Mouse (Mus musculus): ENCODE results near the gene Spryd7.
"Not testable (repeated sequence)": the region's sequence is repeated elsewhere in the genome, so short reads cannot be mapped to it uniquely, and the experiment has no call there.

Spryd7 gene

DNA sequence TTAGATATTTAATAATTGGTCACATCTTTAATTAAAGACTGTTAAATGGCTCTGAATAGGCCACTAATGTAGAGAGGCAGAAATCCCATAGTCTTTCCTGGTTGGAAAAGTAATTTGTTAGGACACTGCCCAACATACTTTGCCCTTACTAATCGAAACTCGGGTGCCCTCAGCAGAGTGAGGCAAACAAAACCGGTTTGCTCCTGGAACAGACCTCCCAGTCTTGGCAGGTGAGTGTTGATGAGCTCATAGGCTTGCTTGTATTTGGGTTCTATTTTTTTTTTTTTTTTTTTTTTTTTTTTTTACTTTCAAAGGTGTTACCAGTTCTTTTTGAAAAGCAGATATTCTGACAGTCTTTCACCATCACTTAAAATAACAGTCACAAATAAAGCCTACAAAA lies 3.2 kb upstream of the Spryd7 start:
- H3K4me3 ChIP-seq (replicated peaks; ENCODE audit: low read length): no peak overlapping the region
- TF ChIP-seq CTCF (conservative IDR thresholded peaks at IDR 0.05; ENCODE audit: low read length) (no peak), POU5F1 (IDR thresholded peaks at IDR 0.05; ENCODE audit: borderline replicate concordance, low read length) (no peak), NANOG (IDR thresholded peaks at IDR 0.05; ENCODE audit: borderline replicate concordance, low read length) (no peak)
- H3K4me1 ChIP-seq (replicated peaks; ENCODE audit: low read depth, low read length): peaks cover 18% of the 10 kb centered on the region
- H3K36me3 ChIP-seq (ENCODE audit: insufficient read depth, low read length): no peaks in the 10 kb centered on the region
- peaks cover 15% of the 10 kb centered on the region for H3K27me3 ChIP-seq (ENCODE audit: insufficient read depth, low read length)
- peaks cover 5% of the 10 kb centered on the region; the same call in 1 of the 2 replicates for H3K9me3 ChIP-seq (ENCODE audit: low read length)

DNA sequence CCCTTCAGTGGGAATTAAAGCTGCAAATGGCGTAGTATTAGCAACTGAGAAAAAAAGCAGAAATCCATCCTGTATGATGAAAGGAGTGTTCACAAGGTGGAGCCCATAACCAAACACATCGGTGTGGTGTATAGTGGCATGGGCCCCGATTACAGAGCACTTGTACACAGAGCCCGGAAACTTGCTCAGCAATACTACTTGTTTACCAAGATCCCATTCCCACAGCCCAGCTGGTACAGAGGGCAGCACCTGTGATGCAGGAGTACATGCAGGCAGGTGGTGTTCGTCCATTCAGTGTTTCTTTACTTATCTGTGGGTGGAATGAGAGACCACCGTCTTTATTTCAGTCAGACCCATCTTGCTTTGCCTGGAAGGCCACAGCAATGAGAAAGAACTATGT lies 2.2 kb upstream of the Spryd7 start:
- TF ChIP-seq NANOG (IDR thresholded peaks at IDR 0.05; ENCODE audit: borderline replicate concordance, low read length): no peak
- Histone ChIP-seq H3K4me3 (replicated peaks; ENCODE audit: low read length) (no peak overlapping the region), H3K36me3 (ENCODE audit: insufficient read depth, low read length) (no peaks in the 10 kb centered on the region), H3K27me3 (ENCODE audit: insufficient read depth, low read length) (peaks cover 15% of the 10 kb centered on the region), H3K4me1 (replicated peaks; ENCODE audit: low read depth, low read length) (peaks cover 18% of the 10 kb centered on the region), H3K9me3 (ENCODE audit: low read length) (peaks cover 5% of the 10 kb centered on the region; the same call in 1 of the 2 replicates)

DNA sequence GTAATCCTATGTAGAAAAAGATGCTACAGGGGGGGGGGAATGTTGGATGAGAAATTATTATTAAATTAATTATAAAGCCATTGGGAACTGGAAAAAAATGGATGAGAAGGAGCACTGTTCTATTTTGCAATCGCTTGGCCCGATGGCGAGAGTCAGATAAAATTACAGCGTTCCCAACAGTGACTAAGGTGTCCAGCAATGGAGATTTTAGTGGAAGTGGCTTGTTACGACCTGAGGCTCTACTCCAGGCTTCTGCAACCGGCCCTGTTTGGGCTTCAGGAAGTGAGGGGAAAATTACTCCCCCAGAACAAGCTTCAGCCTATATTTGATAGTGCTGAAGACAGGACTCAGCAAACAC lies 776 bp downstream of the Spryd7 start:
- TF ChIP-seq NANOG (IDR thresholded peaks at IDR 0.05; ENCODE audit: borderline replicate concordance, low read length): no peak
- TF ChIP-seq CTCF (conservative IDR thresholded peaks at IDR 0.05; ENCODE audit: low read length): no peak
- TF ChIP-seq POU5F1 (IDR thresholded peaks at IDR 0.05; ENCODE audit: borderline replicate concordance, low read length): no peak
- Histone ChIP-seq H3K4me3 (replicated peaks; ENCODE audit: low read length) (peak overlapping the region; percentile 92), H3K9me3 (ENCODE audit: low read length) (no peaks in the 10 kb centered on the region), H3K27me3 (ENCODE audit: insufficient read depth, low read length) (peaks cover 15% of the 10 kb centered on the region), H3K36me3 (ENCODE audit: insufficient read depth, low read length) (no peaks in the 10 kb centered on the region), H3K4me1 (replicated peaks; ENCODE audit: low read depth, low read length) (peaks cover 18% of the 10 kb centered on the region)

DNA sequence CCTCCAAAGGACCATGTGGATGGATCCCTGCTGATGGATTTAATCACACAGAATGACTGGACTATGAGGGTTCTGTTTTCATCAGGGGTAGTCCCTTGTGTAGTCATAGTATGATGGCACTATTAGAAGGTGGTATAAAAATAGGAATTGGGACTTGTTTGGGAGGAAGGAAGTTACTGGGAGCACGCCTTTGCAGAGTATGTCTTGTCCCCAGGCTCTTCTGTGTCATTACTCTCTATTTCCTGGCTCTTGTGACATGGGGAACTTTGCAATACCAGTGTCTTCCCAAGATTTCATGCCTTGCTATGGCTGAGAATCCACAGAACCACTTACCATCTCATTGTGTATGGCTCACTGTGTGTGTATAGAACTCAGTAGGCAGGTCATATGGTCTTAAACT lies 8.1 kb downstream of the Spryd7 start:
- Histone ChIP-seq H3K4me3 (replicated peaks; ENCODE audit: low read length) (no peak overlapping the region), H3K36me3 (ENCODE audit: insufficient read depth, low read length) (0 out of 2 replicates have a peak, but pooled peaks cover 11% of the 10 kb centered on the region), H3K27me3 (ENCODE audit: insufficient read depth, low read length) (no peaks in the 10 kb centered on the region), H3K4me1 (replicated peaks; ENCODE audit: low read depth, low read length) (no peaks in the 10 kb centered on the region), H3K9me3 (ENCODE audit: low read length) (no peaks in the 10 kb centered on the region)
- no peak for TF ChIP-seq POU5F1 (IDR thresholded peaks at IDR 0.05; ENCODE audit: borderline replicate concordance, low read length)
- TF ChIP-seq CTCF (conservative IDR thresholded peaks at IDR 0.05; ENCODE audit: low read length): no peak
- TF ChIP-seq NANOG (IDR thresholded peaks at IDR 0.05; ENCODE audit: borderline replicate concordance, low read length): no peak

DNA sequence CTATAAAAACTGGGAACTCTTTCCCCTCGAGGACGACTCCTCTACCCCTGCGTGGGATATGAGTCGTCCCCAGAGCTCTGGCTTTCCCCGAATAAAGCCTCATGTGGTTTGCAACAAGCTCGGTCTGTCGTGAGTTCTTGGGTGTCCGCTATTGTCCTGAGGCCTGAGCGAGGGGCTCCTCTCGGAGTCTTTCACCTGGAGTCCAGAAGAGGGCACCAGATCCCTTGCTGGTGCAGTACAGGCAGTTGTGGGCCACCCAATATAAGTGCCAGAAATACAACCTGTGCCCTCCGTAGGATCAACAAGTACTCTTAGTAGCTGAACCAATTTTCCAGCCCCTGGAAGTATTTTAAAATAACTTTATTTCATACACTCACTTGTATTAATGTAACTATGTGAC lies 18.9 kb downstream of the Spryd7 start:
- peaks cover 10% of the 10 kb centered on the region; the same call in 1 of the 2 replicates for H3K36me3 ChIP-seq (ENCODE audit: insufficient read depth, low read length)
- H3K9me3 ChIP-seq (ENCODE audit: low read length); H3K27me3 ChIP-seq (ENCODE audit: insufficient read depth, low read length); H3K4me1 ChIP-seq (replicated peaks; ENCODE audit: low read depth, low read length); H3K4me3 ChIP-seq (replicated peaks; ENCODE audit: low read length): not testable (repeated sequence)

DNA sequence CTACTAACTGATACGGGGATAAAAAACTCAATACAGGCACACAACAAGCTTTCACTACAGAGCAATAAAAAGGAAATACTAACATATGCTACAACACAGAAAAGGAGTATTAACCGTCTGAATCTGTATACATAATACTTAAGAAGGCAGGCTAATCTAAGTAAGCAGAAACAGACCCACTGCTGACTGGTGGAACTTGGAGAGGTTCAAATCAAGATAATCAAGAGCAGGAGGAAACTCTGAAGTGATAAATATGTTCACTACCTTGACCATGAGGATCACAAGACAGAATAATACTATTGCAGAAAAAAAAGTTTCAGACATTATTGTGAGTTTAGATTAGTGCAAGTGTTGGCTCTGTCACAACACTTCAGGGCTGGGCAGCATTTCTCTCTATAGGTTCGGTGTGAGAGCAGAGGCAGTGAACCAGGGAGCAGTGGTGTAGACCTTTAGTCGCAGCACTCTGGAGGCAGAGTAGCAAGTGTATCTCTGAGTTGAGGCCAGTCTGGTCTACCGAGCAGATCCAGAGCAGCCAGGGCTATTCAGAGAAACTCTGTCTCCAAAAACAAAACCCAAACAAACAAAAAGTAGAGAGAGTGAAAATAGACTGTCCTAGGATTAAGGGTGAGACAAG lies 19.9 kb downstream of the Spryd7 start:
- Histone ChIP-seq H3K4me1 (replicated peaks; ENCODE audit: low read depth, low read length) (no peaks in the 10 kb centered on the region), H3K36me3 (ENCODE audit: insufficient read depth, low read length) (peaks cover 10% of the 10 kb centered on the region; the same call in 1 of the 2 replicates), H3K4me3 (replicated peaks; ENCODE audit: low read length) (no peak overlapping the region), H3K9me3 (ENCODE audit: low read length) (no peaks in the 10 kb centered on the region), H3K27me3 (ENCODE audit: insufficient read depth, low read length) (no peaks in the 10 kb centered on the region)
- TF ChIP-seq CTCF (conservative IDR thresholded peaks at IDR 0.05; ENCODE audit: low read length) (no peak), NANOG (IDR thresholded peaks at IDR 0.05; ENCODE audit: borderline replicate concordance, low read length) (no peak), POU5F1 (IDR thresholded peaks at IDR 0.05; ENCODE audit: borderline replicate concordance, low read length) (no peak)

DNA sequence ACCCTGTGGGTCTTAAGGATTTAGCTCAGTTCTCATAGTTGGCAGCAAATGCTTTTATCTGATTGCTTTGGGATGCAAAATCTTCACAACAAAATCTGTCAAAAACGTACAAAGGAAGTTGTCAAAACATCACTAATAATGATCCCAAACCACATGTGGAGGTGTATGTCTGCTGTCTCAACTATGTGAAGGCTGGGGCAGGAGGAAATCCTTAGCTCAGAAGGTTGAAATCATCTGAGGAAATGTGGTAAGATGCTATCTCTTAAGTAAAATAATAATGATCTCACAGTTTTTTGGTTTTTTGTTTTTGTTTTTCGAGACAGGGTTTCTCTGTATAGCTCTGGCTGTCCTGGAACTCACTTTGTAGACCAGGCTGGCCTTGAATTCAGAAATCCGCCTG lies 20.9 kb downstream of the Spryd7 start:
- H3K27me3 ChIP-seq (ENCODE audit: insufficient read depth, low read length): no peaks in the 10 kb centered on the region
- H3K4me3 ChIP-seq (replicated peaks; ENCODE audit: low read length): no peak overlapping the region
- no peaks in the 10 kb centered on the region for H3K9me3 ChIP-seq (ENCODE audit: low read length)
- H3K4me1 ChIP-seq (replicated peaks; ENCODE audit: low read depth, low read length): no peaks in the 10 kb centered on the region
- H3K36me3 ChIP-seq (ENCODE audit: insufficient read depth, low read length): peaks cover 10% of the 10 kb centered on the region; the same call in 1 of the 2 replicates
- TF ChIP-seq POU5F1 (IDR thresholded peaks at IDR 0.05; ENCODE audit: borderline replicate concordance, low read length) (no peak), NANOG (IDR thresholded peaks at IDR 0.05; ENCODE audit: borderline replicate concordance, low read length) (no peak), CTCF (conservative IDR thresholded peaks at IDR 0.05; ENCODE audit: low read length) (no peak)

DNA sequence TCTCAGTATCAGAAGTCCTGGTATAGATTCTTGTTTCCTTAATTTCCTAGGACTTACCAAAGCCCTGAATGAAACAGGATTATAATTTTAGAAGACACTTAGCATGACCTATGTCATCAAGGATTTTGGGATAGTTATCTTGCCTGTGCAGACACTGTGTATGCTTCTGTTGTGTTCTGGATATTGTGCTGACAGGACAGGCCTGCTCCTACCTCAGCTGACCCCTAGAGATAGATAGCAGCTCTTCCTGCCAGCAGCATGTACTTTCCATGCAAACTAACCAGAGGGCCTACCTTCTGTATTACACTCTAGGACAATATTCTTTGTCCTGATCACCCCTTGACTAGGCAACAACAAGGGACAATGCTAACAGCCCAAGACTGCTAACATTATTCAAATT lies 25.7 kb downstream of the Spryd7 start:
- peaks cover 10% of the 10 kb centered on the region; the same call in 1 of the 2 replicates for H3K36me3 ChIP-seq (ENCODE audit: insufficient read depth, low read length)
- TF ChIP-seq POU5F1 (IDR thresholded peaks at IDR 0.05; ENCODE audit: borderline replicate concordance, low read length) (no peak), CTCF (conservative IDR thresholded peaks at IDR 0.05; ENCODE audit: low read length) (no peak), NANOG (IDR thresholded peaks at IDR 0.05; ENCODE audit: borderline replicate concordance, low read length) (no peak)

DNA sequence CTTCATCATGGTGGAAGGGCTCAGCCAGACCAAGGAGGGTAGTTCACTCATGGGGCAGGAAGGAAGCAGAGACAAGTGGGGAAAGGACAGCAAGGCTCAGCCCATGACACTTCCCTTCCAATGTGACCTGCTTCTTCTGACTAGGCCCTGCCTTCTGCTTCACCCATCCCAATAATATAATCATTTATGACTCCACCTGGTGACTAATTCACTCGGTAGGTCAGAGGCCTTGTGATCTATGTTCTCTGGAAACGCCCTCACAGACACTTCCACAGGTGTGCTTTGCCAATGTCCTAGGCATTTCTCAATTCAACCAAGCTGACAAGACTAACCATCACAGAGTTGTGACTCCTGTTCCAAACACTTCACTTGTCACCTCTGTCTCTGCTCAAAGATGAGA lies 26.3 kb downstream of the Spryd7 start:
- Histone ChIP-seq H3K27me3 (ENCODE audit: insufficient read depth, low read length) (no peaks in the 10 kb centered on the region), H3K9me3 (ENCODE audit: low read length) (no peaks in the 10 kb centered on the region), H3K36me3 (ENCODE audit: insufficient read depth, low read length) (peaks cover 10% of the 10 kb centered on the region; the same call in 1 of the 2 replicates), H3K4me1 (replicated peaks; ENCODE audit: low read depth, low read length) (peaks cover 27% of the 10 kb centered on the region), H3K4me3 (replicated peaks; ENCODE audit: low read length) (no peak overlapping the region)
- no peak for TF ChIP-seq POU5F1 (IDR thresholded peaks at IDR 0.05; ENCODE audit: borderline replicate concordance, low read length)
- TF ChIP-seq CTCF (conservative IDR thresholded peaks at IDR 0.05; ENCODE audit: low read length): no peak
- no peak for TF ChIP-seq NANOG (IDR thresholded peaks at IDR 0.05; ENCODE audit: borderline replicate concordance, low read length)

More for the DNA sequence above, 25.7 kb downstream of the Spryd7 start:
- H3K4me1 ChIP-seq (replicated peaks; ENCODE audit: low read depth, low read length): peaks cover 22% of the 10 kb centered on the region
- H3K4me3 ChIP-seq (replicated peaks; ENCODE audit: low read length): no peak overlapping the region
- H3K9me3 ChIP-seq (ENCODE audit: low read length): no peaks in the 10 kb centered on the region
- no peaks in the 10 kb centered on the region for H3K27me3 ChIP-seq (ENCODE audit: insufficient read depth, low read length)

Data from E14TG2a.4 (cell line).